ENCODE assay signal across 9 mouse cellular contexts in the genomic region with DNA sequence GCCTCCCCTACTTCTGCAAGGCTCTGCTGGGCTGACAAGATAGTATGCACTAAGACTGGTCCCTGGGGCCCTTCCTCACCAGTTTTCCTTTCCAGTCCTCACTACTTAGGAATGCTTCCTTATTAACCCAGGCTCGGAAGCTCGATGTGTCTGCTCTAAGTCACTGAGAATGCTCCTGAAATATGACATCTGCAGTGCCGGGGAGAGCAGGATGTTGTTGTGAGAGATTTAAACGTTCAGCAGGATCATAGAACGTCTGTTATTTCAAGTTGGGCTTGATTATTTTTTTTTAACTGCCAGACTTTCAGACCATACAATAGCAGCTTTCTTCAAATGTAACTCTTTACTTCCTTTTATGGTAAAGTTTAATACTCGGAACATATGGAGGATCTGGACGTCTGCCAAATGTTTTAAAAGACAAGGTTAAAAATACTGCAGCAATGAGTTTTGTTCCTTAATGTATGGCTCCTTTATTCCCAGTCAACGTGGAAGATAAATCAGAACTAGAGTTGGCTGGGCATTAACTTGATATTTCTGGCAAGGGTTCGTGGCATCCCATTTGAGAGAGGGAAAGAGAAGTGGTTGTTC.
A peak's percentile ranks its signal among the peaks of the same experiment; 100 is the strongest.
DNase-seq lines count a peak whose midpoint lies in the region; ATAC-seq and TF ChIP-seq lines count a peak whose summit lies in the region.
"Had no signal": no experiment of that assay in that cellular context is flagged by ENCODE, and none has a peak within 500 bp of the region (broad histone marks: within the 10 kb centered on the region; RNA-seq: fewer than 3 reads in every experiment).

No protein-coding gene starts in this region.

- no peak overlapping the region for H3K9ac ChIP-seq in liver, postnatal 0 days (replicated peaks)
- no peak overlapping the region for H3K9ac ChIP-seq in embryonic facial prominence, embryonic 15.5 days
- H3K9ac ChIP-seq in intestine, embryonic 15.5 days = no peak overlapping the region
- H3K9ac ChIP-seq: liver, embryonic 15.5 days had no signal

- peak; percentile 20 for DNase-seq in liver
- no peak for DNase-seq in liver, postnatal 0 days
- peak; percentile 24 for DNase-seq in neural tube, embryonic 10.5 days (ENCODE audit: extremely low spot score, low spot score)
- DNase-seq in adrenal gland, adult (ENCODE audit: inconsistent age in 2 of 2, low spot score in 1 of 2) = no peak
- no peak for DNase-seq in cerebellum, adult 11-12 months

- no peak overlapping the region for H3K27ac ChIP-seq in liver, postnatal 0 days (ENCODE audit: low read depth)
- H3K27ac ChIP-seq in embryonic facial prominence, embryonic 15.5 days (replicated peaks) = peak overlapping the region; percentile 84
- peak overlapping the region; percentile 82 for H3K27ac ChIP-seq in intestine, embryonic 15.5 days
- H3K27ac ChIP-seq: liver, embryonic 15.5 days had no signal

- no peak for ATAC-seq in liver, postnatal 0 days
- ATAC-seq in embryonic facial prominence, embryonic 15.5 days (ENCODE audit: insufficient number of reproducible peaks, low FRiP score, low TSS enrichment, low read depth) = peak; percentile 80
- ATAC-seq in intestine, embryonic 15.5 days = peak; percentile 94
- ATAC-seq in CD4-positive, CD25-positive, alpha-beta regulatory T cell, adult 4 months = no peak

- TF ChIP-seq EP300 in liver, postnatal 0 days (IDR thresholded peaks at IDR 0.05; ENCODE audit: low read depth) = no peak

- no peak overlapping the region for H3K4me3 ChIP-seq in liver, postnatal 0 days (ENCODE audit: low read depth, low read length)
- no peak overlapping the region for H3K4me3 ChIP-seq in embryonic facial prominence, embryonic 15.5 days (replicated peaks)
- H3K4me3 ChIP-seq in intestine, embryonic 15.5 days (replicated peaks) = no peak overlapping the region
- H3K4me3 ChIP-seq: liver, embryonic 15.5 days had no signal

- 47% methylated on average over 9 of the region's 9 CpGs for WGBS in liver, postnatal 0 days (ENCODE audit: insufficient replicate concordance)
- WGBS in embryonic facial prominence, embryonic 15.5 days = 4% methylated on average over 9 of the region's 9 CpGs
- 14% methylated on average over 9 of the region's 9 CpGs for WGBS in intestine, embryonic 15.5 days

- H3K4me1 ChIP-seq in liver, postnatal 0 days (ENCODE audit: insufficient read depth) = no peaks in the 10 kb centered on the region
- peaks cover 11% of the 10 kb centered on the region; the same call in 1 of the 2 replicates for H3K4me1 ChIP-seq in embryonic facial prominence, embryonic 15.5 days
- H3K4me1 ChIP-seq in intestine, embryonic 15.5 days (replicated peaks) = no peaks in the 10 kb centered on the region; the same call in 1 of the 2 replicates
- H3K4me1 ChIP-seq: liver, embryonic 15.5 days had no signal

- no peak for TF ChIP-seq CTCF in liver, postnatal 0 days (IDR thresholded peaks at IDR 0.05; ENCODE audit: low read depth)

- H3K27me3 ChIP-seq in liver, postnatal 0 days (ENCODE audit: insufficient read depth, low read length) = no peaks in the 10 kb centered on the region
- H3K27me3 ChIP-seq in embryonic facial prominence, embryonic 15.5 days = no peaks in the 10 kb centered on the region
- H3K27me3 ChIP-seq in intestine, embryonic 15.5 days (replicated peaks) = no peaks in the 10 kb centered on the region
- H3K27me3 ChIP-seq: liver, embryonic 15.5 days had no signal

- H3K9me3 ChIP-seq in liver, postnatal 0 days (ENCODE audit: low read length) = no peaks in the 10 kb centered on the region
- H3K9me3 ChIP-seq in embryonic facial prominence, embryonic 15.5 days (replicated peaks) = no peaks in the 10 kb centered on the region
- H3K9me3 ChIP-seq in intestine, embryonic 15.5 days = no peaks in the 10 kb centered on the region
- H3K9me3 ChIP-seq: liver, embryonic 15.5 days had no signal

- no peak overlapping the region for H3K4me2 ChIP-seq in liver, postnatal 0 days (ENCODE audit: low read depth, low read length)
- H3K4me2 ChIP-seq in embryonic facial prominence, embryonic 15.5 days (replicated peaks) = peak overlapping the region; percentile 17; the same call in 1 of the 2 replicates
- 0 out of 2 replicates have a peak overlapping the region, but pooled peaks have one; percentile 19 for H3K4me2 ChIP-seq in intestine, embryonic 15.5 days (replicated peaks)
- H3K4me2 ChIP-seq: liver, embryonic 15.5 days had no signal

- H3K36me3 ChIP-seq in liver, postnatal 0 days (replicated peaks; ENCODE audit: insufficient read depth, low read length) = no peaks in the 10 kb centered on the region
- H3K36me3 ChIP-seq in embryonic facial prominence, embryonic 15.5 days = no peaks in the 10 kb centered on the region
- H3K36me3 ChIP-seq in intestine, embryonic 15.5 days = no peaks in the 10 kb centered on the region
- H3K36me3 ChIP-seq: liver, embryonic 15.5 days had no signal

Comparison
In these comparisons a context has a peak if more than half of its experiments do, and no peak if none do; other contexts are left out.
1. DNase-seq: peak in liver (single experiment) and neural tube, embryonic 10.5 days (single experiment); none in liver, postnatal 0 days (single experiment), adrenal gland, adult (0 of 2) and cerebellum, adult 11-12 months (single experiment).
2. ATAC-seq: peak in embryonic facial prominence, embryonic 15.5 days (single experiment) and intestine, embryonic 15.5 days (single experiment); none in liver, postnatal 0 days (single experiment) and CD4-positive, CD25-positive, alpha-beta regulatory T cell, adult 4 months (single experiment).